Mouse (Mus musculus): ENCODE measurements around the gene Pogz. TPM values are rescaled to one million over a fixed set of nuclear protein-coding genes. Genes with fewer than 3 reads are reported as not detected.

Pogz gene
- polyA plus RNA-seq, 1 experiment = 38.1 TPM

GRCm38 (mm10) chr3:94808296-94808695, 29.1 kb upstream of the Pogz start:
- TF ChIP-seq CTCF (IDR thresholded peaks at IDR 0.05; ENCODE audit: extremely low read depth, insufficient read depth, low read length) (no peak), POLR2A (IDR thresholded peaks at IDR 0.05; ENCODE audit: extremely low read depth, insufficient read depth, low read length) (no peak)
- Histone ChIP-seq H3K27ac (ENCODE audit: insufficient read depth, low read length) (no peak overlapping the region), H3K4me3 (ENCODE audit: insufficient read depth, low read length) (no peak overlapping the region), H3K4me1 (ENCODE audit: control insufficient read depth, insufficient read depth, low read length) (no peaks in the 10 kb centered on the region)

GRCm38 (mm10) chr3:94811628-94812027, 25.7 kb upstream of the Pogz start:
- H3K4me3 ChIP-seq (ENCODE audit: insufficient read depth, low read length) = no peak overlapping the region
- TF ChIP-seq CTCF (IDR thresholded peaks at IDR 0.05; ENCODE audit: extremely low read depth, insufficient read depth, low read length) = peak; percentile 47
- TF ChIP-seq POLR2A (IDR thresholded peaks at IDR 0.05; ENCODE audit: extremely low read depth, insufficient read depth, low read length) = no peak
- no peak overlapping the region for H3K27ac ChIP-seq (ENCODE audit: insufficient read depth, low read length)
- no peaks in the 10 kb centered on the region for H3K4me1 ChIP-seq (ENCODE audit: control insufficient read depth, insufficient read depth, low read length)

- Histone ChIP-seq H3K4me3 (ENCODE audit: insufficient read depth, low read length) (no peak overlapping the region), H3K27ac (ENCODE audit: insufficient read depth, low read length) (no peak overlapping the region), H3K4me1 (ENCODE audit: control insufficient read depth, insufficient read depth, low read length) (no peaks in the 10 kb centered on the region)
- no peak for TF ChIP-seq POLR2A (IDR thresholded peaks at IDR 0.05; ENCODE audit: extremely low read depth, insufficient read depth, low read length)
- TF ChIP-seq CTCF (IDR thresholded peaks at IDR 0.05; ENCODE audit: extremely low read depth, insufficient read depth, low read length) = no peak
Measured at GRCm38 (mm10) chr3:94813651-94814050, 23.7 kb upstream of the Pogz start.

GRCm38 (mm10) chr3:94814063-94814462, 23.3 kb upstream of the Pogz start:
- no peak overlapping the region for H3K4me3 ChIP-seq (ENCODE audit: insufficient read depth, low read length)
- TF ChIP-seq CTCF (IDR thresholded peaks at IDR 0.05; ENCODE audit: extremely low read depth, insufficient read depth, low read length) (no peak), POLR2A (IDR thresholded peaks at IDR 0.05; ENCODE audit: extremely low read depth, insufficient read depth, low read length) (no peak)
- H3K27ac ChIP-seq (ENCODE audit: insufficient read depth, low read length) = no peak overlapping the region
- H3K4me1 ChIP-seq (ENCODE audit: control insufficient read depth, insufficient read depth, low read length) = no peaks in the 10 kb centered on the region

- Histone ChIP-seq H3K4me3 (ENCODE audit: insufficient read depth, low read length) (no peak overlapping the region), H3K27ac (ENCODE audit: insufficient read depth, low read length) (no peak overlapping the region), H3K4me1 (ENCODE audit: control insufficient read depth, insufficient read depth, low read length) (no peaks in the 10 kb centered on the region)
- TF ChIP-seq CTCF (IDR thresholded peaks at IDR 0.05; ENCODE audit: extremely low read depth, insufficient read depth, low read length) (no peak), POLR2A (IDR thresholded peaks at IDR 0.05; ENCODE audit: extremely low read depth, insufficient read depth, low read length) (no peak)
Measured at GRCm38 (mm10) chr3:94814663-94815062, 22.7 kb upstream of the Pogz start.

- Histone ChIP-seq H3K27ac (ENCODE audit: insufficient read depth, low read length) (no peak overlapping the region), H3K4me3 (ENCODE audit: insufficient read depth, low read length) (no peak overlapping the region), H3K4me1 (ENCODE audit: control insufficient read depth, insufficient read depth, low read length) (no peaks in the 10 kb centered on the region)
- TF ChIP-seq CTCF (IDR thresholded peaks at IDR 0.05; ENCODE audit: extremely low read depth, insufficient read depth, low read length) (no peak), POLR2A (IDR thresholded peaks at IDR 0.05; ENCODE audit: extremely low read depth, insufficient read depth, low read length) (no peak)
Measured at GRCm38 (mm10) chr3:94815603-94816002, 21.8 kb upstream of the Pogz start.

GRCm38 (mm10) chr3:94817731-94818130, 19.6 kb upstream of the Pogz start:
- no peaks in the 10 kb centered on the region; the same call in 1 of the 2 replicates for H3K4me1 ChIP-seq (ENCODE audit: control insufficient read depth, insufficient read depth, low read length)
- TF ChIP-seq CTCF (IDR thresholded peaks at IDR 0.05; ENCODE audit: extremely low read depth, insufficient read depth, low read length) (no peak), POLR2A (IDR thresholded peaks at IDR 0.05; ENCODE audit: extremely low read depth, insufficient read depth, low read length) (no peak)
- no peak overlapping the region for H3K4me3 ChIP-seq (ENCODE audit: insufficient read depth, low read length)
- H3K27ac ChIP-seq (ENCODE audit: insufficient read depth, low read length) = no peak overlapping the region

GRCm38 (mm10) chr3:94819452-94820425, 17.6 kb upstream of the Pogz start:
- Histone ChIP-seq H3K4me3 (ENCODE audit: insufficient read depth, low read length) (no peak overlapping the region; the same call in 1 of the 2 replicates), H3K27ac (ENCODE audit: insufficient read depth, low read length) (no peak overlapping the region), H3K4me1 (ENCODE audit: control insufficient read depth, insufficient read depth, low read length) (no peaks in the 10 kb centered on the region; the same call in 1 of the 2 replicates)
- TF ChIP-seq CTCF (IDR thresholded peaks at IDR 0.05; ENCODE audit: extremely low read depth, insufficient read depth, low read length) (no peak), POLR2A (IDR thresholded peaks at IDR 0.05; ENCODE audit: extremely low read depth, insufficient read depth, low read length) (no peak)

- H3K27ac ChIP-seq (ENCODE audit: insufficient read depth, low read length) = no peak overlapping the region
- H3K4me1 ChIP-seq (ENCODE audit: control insufficient read depth, insufficient read depth, low read length) = no peaks in the 10 kb centered on the region; the same call in 1 of the 2 replicates
- H3K4me3 ChIP-seq (ENCODE audit: insufficient read depth, low read length) = peak overlapping the region; percentile 66
- no peak for TF ChIP-seq POLR2A (IDR thresholded peaks at IDR 0.05; ENCODE audit: extremely low read depth, insufficient read depth, low read length)
- TF ChIP-seq CTCF (IDR thresholded peaks at IDR 0.05; ENCODE audit: extremely low read depth, insufficient read depth, low read length) = no peak
Measured at GRCm38 (mm10) chr3:94821008-94821638, 16.2 kb upstream of the Pogz start.

All from cortical plate, adult 2 months (tissue).